Mouse (Mus musculus) heart, adult 2 months (tissue): ENCODE results near the gene Myadml2.

ENCODE experiments used
- CTCF ChIP-seq: fragments of 200-600 bp; IDR thresholded peaks from 2 replicates; pipeline ENCODE4 v1.8.1; 2022; ENCODE audit warnings: antibody characterized with exemption, mild to moderate bottlenecking, moderate library complexity
- POLR2A ChIP-seq: fragments of 200-500 bp; IDR thresholded peaks from 2 replicates; pipeline ENCODE4 v1.6.1; 2011; ENCODE audit warnings: mild to moderate bottlenecking, low read depth, low read length, control low read depth; ENCODE audit not compliant: insufficient read depth

DNA sequence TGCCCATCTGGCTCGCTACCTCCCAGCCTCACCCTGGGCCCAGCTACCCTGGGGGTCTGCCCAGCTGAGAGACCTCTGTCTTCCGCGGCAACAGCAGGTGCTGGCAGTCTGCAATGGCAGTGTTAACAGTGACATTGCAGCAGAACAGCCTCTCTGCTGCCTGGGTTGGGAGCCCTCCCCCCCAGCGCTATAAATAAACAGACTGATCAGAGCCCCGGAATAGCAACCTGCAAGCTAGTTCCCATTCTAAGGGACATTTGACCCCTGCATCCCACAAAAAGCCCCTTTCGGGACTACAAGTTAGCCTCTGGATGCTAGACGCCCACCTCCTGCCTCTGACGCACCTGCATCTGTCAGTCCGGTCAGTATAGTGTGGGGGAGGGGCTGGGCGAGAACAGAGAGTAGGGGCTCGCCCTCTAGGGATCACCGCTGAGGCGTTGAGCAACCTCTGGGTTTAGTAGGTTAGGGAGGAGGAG, at the start of gene Myadml2:
- TF ChIP-seq POLR2A (peak; percentile 74; the same call in 1 of the 2 replicates), CTCF (no peak)
